Mouse (Mus musculus) kidney, postnatal 0 days (tissue): Measurements from ENCODE around the gene Cnnm1. TPM values are rescaled to one million over a fixed set of nuclear protein-coding genes. Genes with fewer than 3 reads are reported as not detected.
A peak's percentile ranks its signal among the peaks of the same experiment; 100 is the strongest.

Experiments used
- ATAC-seq: fragments of 200-750 bp; cut with Nextera tagmentation; replicated peaks from 2 replicates; pipeline ENCODE4 v1.8.0; 2017; ENCODE audit warnings: low read depth, moderate number of reproducible peaks, moderate TSS enrichment, moderate library complexity; ENCODE audit not compliant: low FRiP score
- DNase-seq: peaks from one replicate; pipeline ENCODE4 v3.0.0-alpha.2; 2016; ENCODE audit warnings: low spot score
- H3K27ac ChIP-seq: fragments of 300-500 bp; sonication (generic); 2 replicates; pipeline ENCODE4 v1.5.1; 2014; ENCODE audit warnings: mild to moderate bottlenecking
- H3K27me3 ChIP-seq: fragments of 300-500 bp; sonication (generic); 2 replicates; pipeline ENCODE4 v1.6.1; 2014; ENCODE audit warnings: low read length, mixed read lengths; ENCODE audit not compliant: insufficient read depth
- H3K36me3 ChIP-seq: fragments of 300-500 bp; sonication (generic); 2 replicates; pipeline ENCODE4 v1.6.1; 2014; ENCODE audit warnings: low read length, mixed read lengths; ENCODE audit not compliant: insufficient read depth
- H3K4me1 ChIP-seq: fragments of 300-500 bp; sonication (generic); replicated peaks from 2 replicates; pipeline ENCODE4 v1.6.1; 2014; ENCODE audit warnings: antibody characterized with exemption, low read length, mixed read lengths; ENCODE audit not compliant: insufficient read depth
- H3K4me2 ChIP-seq: fragments of 300-500 bp; sonication (generic); 2 replicates; pipeline ENCODE4 v1.6.1; 2014; ENCODE audit warnings: mild to moderate bottlenecking, low read length, moderate library complexity, mixed read lengths
- H3K4me3 ChIP-seq: fragments of 300-500 bp; sonication (generic); replicated peaks from 2 replicates; pipeline ENCODE4 v1.5.1; 2014; ENCODE audit warnings: low read depth, low read length
- H3K9ac ChIP-seq: fragments of 300-500 bp; sonication (generic); 2 replicates; pipeline ENCODE4 v1.6.1; 2014; ENCODE audit warnings: low read depth, low read length
- H3K9me3 ChIP-seq: fragments of 300-500 bp; sonication (generic); replicated peaks from 2 replicates; pipeline ENCODE4 v1.6.1; 2016; ENCODE audit warnings: low read length, inconsistent platforms, mixed read lengths
- CTCF ChIP-seq: IDR thresholded peaks from 2 replicates; pipeline ENCODE4 v1.5.1; 2016; ENCODE audit warnings: antibody characterized with exemption, low read depth, mild to moderate bottlenecking, moderate library complexity
- WGBS: fragments of 180-500 bp; shearing (Covaris S2); extraction: QIAGEN DNeasy Blood & Tissue Kit; methylation state at CpG from one replicate; pipeline ENCODE4 v1.1.7; 2014; 5-methylcytosine and 5-hydroxymethylcytosine counted together
- polyA plus RNA-seq: library from polyadenylated mRNA; unstranded; fragments of >200 nt; fragmentation: Nextera tagmentation; extraction: Ambion mirVana; gene quantifications from 2 replicates; pipeline ENCODE4 v1.2.1, GENCODE M21; 2015

Cnnm1 gene
- polyA plus RNA-seq, 1 experiment from 2014 or later, result 0.62 TPM

DNA sequence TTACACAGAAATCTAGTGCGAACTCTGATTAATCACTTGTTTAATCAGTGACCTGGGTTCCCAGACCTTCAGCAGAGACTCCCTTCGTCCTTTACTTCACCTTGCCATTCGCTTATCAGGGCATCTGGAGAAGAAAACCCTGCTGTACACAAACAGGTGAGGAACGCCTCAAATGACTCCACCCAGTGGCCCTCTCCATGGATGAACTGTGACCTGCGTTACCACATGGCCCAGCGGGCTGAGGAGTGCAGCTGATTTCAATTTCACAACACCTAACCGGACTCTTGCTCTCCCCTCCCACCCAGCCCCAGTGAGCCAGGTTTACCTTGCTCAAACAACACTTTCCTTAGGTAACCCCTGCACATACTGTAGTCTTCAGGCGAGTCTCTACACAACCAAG lies 73.6 kb downstream of the Cnnm1 start:
- Histone ChIP-seq H3K9me3 (no peaks in the 10 kb centered on the region), H3K4me1 (0 out of 2 replicates have a peak, but pooled peaks cover 4% of the 10 kb centered on the region), H3K27ac (peak overlapping the region; percentile 22; the same call in 1 of the 2 replicates), H3K4me3 (no peak overlapping the region), H3K36me3 (peaks cover 4% of the 10 kb centered on the region; the same call in 1 of the 2 replicates), H3K4me2 (no peak overlapping the region), H3K27me3 (no peaks in the 10 kb centered on the region), H3K9ac (no peak overlapping the region)
- no peak for TF ChIP-seq CTCF
- 61% methylated on average over 8 of the region's 8 CpGs for WGBS
- DNase-seq (no peak), ATAC-seq (peak; percentile 64)

GRCm38 (mm10) chr19:43515668-43516396 lies 75.6 kb downstream of the Cnnm1 start:
- ATAC-seq (no peak), DNase-seq (no peak)
- no peak overlapping the region for H3K4me2 ChIP-seq
- H3K4me1 ChIP-seq, result peaks cover 8% of the 10 kb centered on the region; the same call in 1 of the 2 replicates
- H3K4me3 ChIP-seq, result no peak overlapping the region
- 89% methylated on average over 23 of the region's 23 CpGs for WGBS
- H3K9ac ChIP-seq, result no peak overlapping the region
- TF ChIP-seq CTCF, result no peak
- H3K36me3 ChIP-seq, result no peaks in the 10 kb centered on the region
- H3K9me3 ChIP-seq, result no peaks in the 10 kb centered on the region
- H3K27me3 ChIP-seq, result no peaks in the 10 kb centered on the region
- H3K27ac ChIP-seq, result no peak overlapping the region

GRCm38 (mm10) chr19:43516397-43517035 lies 76.3 kb downstream of the Cnnm1 start:
- DNase-seq (peak; percentile 21), ATAC-seq (0 out of 2 replicates have a peak, but pooled peaks have one; percentile 35)
- Histone ChIP-seq H3K4me2 (no peak overlapping the region), H3K4me1 (peaks cover 8% of the 10 kb centered on the region; the same call in 1 of the 2 replicates), H3K27me3 (no peaks in the 10 kb centered on the region), H3K9me3 (no peaks in the 10 kb centered on the region), H3K27ac (peak overlapping the region; percentile 50; the same call in 1 of the 2 replicates), H3K36me3 (no peaks in the 10 kb centered on the region), H3K9ac (no peak overlapping the region), H3K4me3 (no peak overlapping the region)
- 68% methylated on average over 14 of the region's 14 CpGs for WGBS
- TF ChIP-seq CTCF, result no peak

- Histone ChIP-seq H3K4me3 (no peak overlapping the region), H3K9ac (no peak overlapping the region), H3K4me2 (no peak overlapping the region), H3K9me3 (no peaks in the 10 kb centered on the region), H3K36me3 (no peaks in the 10 kb centered on the region), H3K27me3 (no peaks in the 10 kb centered on the region), H3K27ac (no peak overlapping the region), H3K4me1 (peaks cover 8% of the 10 kb centered on the region; the same call in 1 of the 2 replicates)
- 88% methylated on average over 6 of the region's 6 CpGs for WGBS
- TF ChIP-seq CTCF, result no peak
- DNase-seq (no peak), ATAC-seq (no peak)
Observed at GRCm38 (mm10) chr19:43517320-43517719, 77.1 kb downstream of the Cnnm1 start.

DNA sequence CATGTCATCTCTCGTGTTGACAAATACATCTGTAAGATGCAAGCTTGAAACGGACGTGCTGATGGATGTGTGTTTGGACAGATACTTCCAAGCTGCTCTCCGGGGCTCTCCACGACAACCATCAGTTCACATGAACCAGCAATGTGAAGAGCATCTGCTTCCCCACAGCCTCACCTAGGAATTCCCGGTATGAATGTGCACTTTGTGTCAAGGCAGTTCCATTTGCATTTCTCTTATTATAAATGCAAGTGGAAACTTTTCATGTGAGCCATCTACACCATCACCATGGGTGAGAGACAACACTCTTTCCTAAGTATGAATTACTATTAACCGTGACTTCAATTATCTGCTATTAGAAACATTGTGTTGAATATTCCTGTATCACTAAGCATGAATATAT lies 77.6 kb downstream of the Cnnm1 start:
- Histone ChIP-seq H3K4me1 (peaks cover 8% of the 10 kb centered on the region; the same call in 1 of the 2 replicates), H3K9me3 (no peaks in the 10 kb centered on the region), H3K27me3 (no peaks in the 10 kb centered on the region), H3K4me2 (no peak overlapping the region), H3K36me3 (no peaks in the 10 kb centered on the region), H3K27ac (no peak overlapping the region), H3K9ac (no peak overlapping the region), H3K4me3 (no peak overlapping the region)
- no peak for DNase-seq
- 81% methylated on average over 7 of the region's 7 CpGs for WGBS
- no peak for TF ChIP-seq CTCF
- ATAC-seq, result no peak

DNA sequence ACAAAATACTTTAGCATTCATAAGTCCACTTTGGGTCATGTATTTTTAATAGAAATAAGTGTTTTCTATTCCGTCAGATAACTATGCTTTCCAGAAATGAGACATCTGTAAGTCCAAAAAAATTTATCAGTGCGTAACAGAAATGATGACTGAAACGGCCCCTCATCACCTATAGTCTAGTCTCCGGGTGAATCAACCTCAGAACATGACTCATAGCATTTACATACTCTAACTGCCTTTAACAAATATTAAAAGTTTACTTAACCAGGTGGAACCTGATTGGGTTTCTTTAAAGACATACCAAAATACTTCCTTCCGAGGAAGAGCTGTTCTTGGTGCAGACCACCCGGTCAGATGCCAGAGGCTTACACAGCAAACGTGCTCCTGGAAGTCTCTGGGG lies 78.0 kb downstream of the Cnnm1 start:
- Histone ChIP-seq H3K4me3 (no peak overlapping the region), H3K4me1 (peaks cover 8% of the 10 kb centered on the region; the same call in 1 of the 2 replicates), H3K27ac (no peak overlapping the region), H3K9ac (no peak overlapping the region), H3K27me3 (no peaks in the 10 kb centered on the region), H3K9me3 (no peaks in the 10 kb centered on the region), H3K36me3 (no peaks in the 10 kb centered on the region), H3K4me2 (no peak overlapping the region)
- WGBS, result 68% methylated on average over 7 of the region's 7 CpGs
- no peak for ATAC-seq
- no peak for TF ChIP-seq CTCF
- DNase-seq, result no peak
